Mouse (Mus musculus): ENCODE results near the gene Pla2g4e.
A peak's percentile ranks its signal among the peaks of the same experiment; 100 is the strongest.

Gene Pla2g4e

GRCm38 (mm10) chr2:120235947-120236640, 9.0 kb downstream of the Pla2g4e start:
- DNase-seq, result no peak

- no peak for DNase-seq
These were observed 9.8 kb downstream of the Pla2g4e start for GRCm38 (mm10) chr2:120235381-120235780.

- no peak for DNase-seq
These were observed 13.5 kb downstream of the Pla2g4e start for GRCm38 (mm10) chr2:120231642-120232041.

GRCm38 (mm10) chr2:120214600-120214999, 30.5 kb downstream of the Pla2g4e start:
- no peak for DNase-seq

GRCm38 (mm10) chr2:120211448-120211847, 33.7 kb downstream of the Pla2g4e start:
- no peak for DNase-seq

- DNase-seq, result no peak
These were observed 37.2 kb downstream of the Pla2g4e start for GRCm38 (mm10) chr2:120207926-120208325.

- DNase-seq, result no peak
These were observed 38.1 kb downstream of the Pla2g4e start for GRCm38 (mm10) chr2:120207028-120207427.

GRCm38 (mm10) chr2:120203742-120204141, 41.4 kb downstream of the Pla2g4e start:
- DNase-seq, result no peak

GRCm38 (mm10) chr2:120200077-120200476, 45.1 kb downstream of the Pla2g4e start:
- DNase-seq, result no peak

- DNase-seq, result no peak
These were observed 57.0 kb downstream of the Pla2g4e start for GRCm38 (mm10) chr2:120188174-120188573.

- DNase-seq, result no peak
These were observed 57.6 kb downstream of the Pla2g4e start for GRCm38 (mm10) chr2:120187583-120187982.

GRCm38 (mm10) chr2:120185527-120186276, 59.4 kb downstream of the Pla2g4e start:
- no peak for DNase-seq

- DNase-seq, result no peak
These were observed 66.2 kb downstream of the Pla2g4e start for GRCm38 (mm10) chr2:120178936-120179335.

- DNase-seq, result peak in 1 of 2 experiments; percentile 10
These were observed 71.4 kb downstream of the Pla2g4e start for GRCm38 (mm10) chr2:120173718-120174117.

- no peak for DNase-seq
These were observed 73.8 kb downstream of the Pla2g4e start for GRCm38 (mm10) chr2:120171362-120171761.

GRCm38 (mm10) chr2:120170726-120171125, 74.4 kb downstream of the Pla2g4e start:
- no peak for DNase-seq

GRCm38 (mm10) chr2:120169382-120169781, 75.8 kb downstream of the Pla2g4e start:
- no peak for DNase-seq

- no peak for DNase-seq
These were observed 77.4 kb downstream of the Pla2g4e start for GRCm38 (mm10) chr2:120167763-120168162.

GRCm38 (mm10) chr2:120165474-120165873, 79.7 kb downstream of the Pla2g4e start:
- DNase-seq, result no peak

GRCm38 (mm10) chr2:120159434-120159833, 85.7 kb downstream of the Pla2g4e start:
- DNase-seq, result no peak

GRCm38 (mm10) chr2:120158846-120159245, 86.3 kb downstream of the Pla2g4e start:
- peak; percentile 69 to 72 for DNase-seq

- DNase-seq, result no peak
These were observed 87.1 kb downstream of the Pla2g4e start for GRCm38 (mm10) chr2:120158016-120158415.

GRCm38 (mm10) chr2:120157606-120158005, 87.5 kb downstream of the Pla2g4e start:
- no peak for DNase-seq

GRCm38 (mm10) chr2:120154361-120154894, 90.7 kb downstream of the Pla2g4e start, which contains the start of gene Ehd4:
TSS of gene Ehd4 (minus strand) at chr2:120154606.
- DNase-seq, result peak; percentile 97 to 98

Data from thymus, adult 18-20 months (tissue).